Mouse (Mus musculus) urinary bladder, postnatal 36 days (tissue): ENCODE measurements around the gene Sbno2.
A peak's percentile ranks its signal among the peaks of the same experiment; 100 is the strongest.
"Not testable (repeated sequence)": the region's sequence is repeated elsewhere in the genome, so short reads cannot be mapped to it uniquely, and the experiment has no call there.

Experiments used
- DNase-seq, 2 experiments: peaks; one replicate each; pipeline ENCODE4 v3.0.0; 2022; ENCODE audit warnings: low spot score in 2 of 2, mixed read lengths in 1 of 2

Sbno2 gene

GRCm38 (mm10) chr10:80057683-80058326 is 47.6 kb downstream of the Sbno2 start:
- no peak for DNase-seq

DNA sequence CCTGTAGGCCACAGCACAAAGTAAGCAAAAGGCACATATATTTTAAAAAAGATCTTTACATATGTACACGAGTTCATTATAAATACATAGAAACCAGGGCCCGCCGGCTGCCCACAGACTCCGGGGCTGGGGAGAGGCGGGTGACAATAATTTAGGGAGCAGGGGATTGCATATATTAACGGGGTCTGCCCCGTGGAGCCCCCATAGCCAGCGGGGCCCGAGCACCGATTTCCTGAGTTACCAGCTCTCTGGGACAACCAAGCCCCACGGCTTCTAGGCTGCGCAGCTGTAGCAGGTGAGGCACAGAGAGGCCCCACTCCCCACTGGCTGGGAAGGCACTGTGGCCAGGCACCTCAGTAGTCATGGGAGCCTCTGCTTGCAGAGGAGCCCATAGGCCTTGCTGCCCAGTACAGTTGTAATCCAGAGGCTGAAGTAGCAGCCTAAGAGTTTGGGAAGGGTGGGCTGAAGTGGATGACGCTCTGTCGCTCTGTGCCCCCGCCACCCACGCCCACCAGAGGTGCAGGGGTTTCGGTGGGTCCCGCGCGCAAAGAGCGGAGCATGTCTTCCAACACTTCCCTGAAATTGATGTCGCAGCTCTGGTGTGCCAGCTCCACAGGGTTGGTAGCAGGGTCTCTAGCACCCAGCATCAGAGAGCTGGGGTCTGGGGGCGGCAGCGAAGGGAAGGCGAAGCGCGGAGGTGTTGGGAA is 48.2 kb downstream of the Sbno2 start:
- DNase-seq = no peak

GRCm38 (mm10) chr10:80056506-80056905 is 48.9 kb downstream of the Sbno2 start:
- DNase-seq = no peak

GRCm38 (mm10) chr10:80055891-80056290 is 49.5 kb downstream of the Sbno2 start:
- DNase-seq = no peak

DNA sequence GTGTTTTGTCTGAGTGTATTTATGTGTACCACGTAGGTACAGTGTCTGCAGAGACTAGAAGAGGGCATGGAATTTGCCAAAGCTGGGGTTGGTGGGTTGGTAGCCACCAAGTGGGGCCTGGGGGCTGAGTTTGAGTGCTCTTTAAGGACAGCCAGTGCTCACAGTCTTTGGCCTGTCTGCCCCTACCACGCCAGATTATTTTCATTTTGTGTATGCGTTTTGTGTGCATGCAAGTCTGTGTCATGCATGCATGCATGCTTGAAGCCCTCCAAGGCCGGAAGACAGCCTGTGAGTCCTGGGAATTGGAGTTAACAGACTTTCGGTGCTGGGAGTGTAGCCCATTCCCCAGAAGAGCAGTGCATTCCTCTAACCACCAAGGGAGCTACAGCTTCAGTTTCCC is 50.0 kb downstream of the Sbno2 start:
- no peak for DNase-seq

GRCm38 (mm10) chr10:80054911-80055310 is 50.5 kb downstream of the Sbno2 start:
- not testable (repeated sequence) for DNase-seq

DNA sequence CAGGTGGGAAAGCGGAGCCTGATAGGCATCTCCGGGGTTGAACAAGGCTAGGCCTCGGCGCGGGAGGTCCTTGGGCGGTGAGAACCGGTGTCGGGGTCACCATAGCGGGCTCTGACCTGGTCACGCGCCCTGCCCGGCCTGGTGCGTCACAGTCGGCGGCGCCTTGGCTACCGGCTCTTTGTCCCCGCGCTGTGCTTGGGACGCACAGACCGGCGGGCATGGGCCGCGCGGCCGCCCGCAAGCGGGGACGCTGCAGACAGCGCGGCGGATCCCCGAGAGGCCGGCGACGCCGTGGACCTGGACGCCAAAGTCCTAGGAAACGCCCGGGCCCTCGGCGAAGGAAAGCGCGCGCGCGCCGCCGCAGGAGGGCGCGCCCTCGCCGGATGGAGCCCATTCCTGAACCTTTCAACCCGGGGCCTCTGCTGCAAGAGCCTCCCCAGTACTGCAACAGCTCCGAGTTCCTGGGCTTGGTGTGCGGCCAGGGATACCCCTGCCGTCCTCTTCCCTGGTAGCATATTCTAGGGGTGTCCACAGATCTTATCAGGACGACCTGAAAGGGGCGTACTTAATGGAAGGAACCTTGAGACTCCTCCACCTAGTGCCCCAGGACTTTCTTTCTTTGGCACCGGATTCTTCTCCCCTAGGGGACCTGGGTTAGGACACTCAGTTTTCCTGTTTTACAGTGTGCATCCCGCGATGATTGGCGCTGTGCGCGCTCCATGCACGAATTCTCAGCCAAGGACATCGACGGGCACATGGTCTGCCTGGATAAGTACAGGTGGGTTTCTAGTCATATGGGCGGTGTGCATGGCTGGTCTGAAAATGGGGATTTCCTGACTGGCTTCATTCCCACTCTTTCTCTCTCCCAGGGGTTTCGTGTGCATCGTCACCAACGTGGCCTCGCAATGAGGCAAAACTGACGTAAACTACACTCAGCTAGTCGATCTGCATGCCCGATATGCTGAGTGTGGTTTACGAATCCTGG is 51.2 kb downstream of the Sbno2 start:
- peak; percentile 45 to 75 for DNase-seq

- DNase-seq = peak; percentile 99 to 100
Observed at GRCm38 (mm10) chr10:80053259-80053780, 52.1 kb downstream of the Sbno2 start.

DNA sequence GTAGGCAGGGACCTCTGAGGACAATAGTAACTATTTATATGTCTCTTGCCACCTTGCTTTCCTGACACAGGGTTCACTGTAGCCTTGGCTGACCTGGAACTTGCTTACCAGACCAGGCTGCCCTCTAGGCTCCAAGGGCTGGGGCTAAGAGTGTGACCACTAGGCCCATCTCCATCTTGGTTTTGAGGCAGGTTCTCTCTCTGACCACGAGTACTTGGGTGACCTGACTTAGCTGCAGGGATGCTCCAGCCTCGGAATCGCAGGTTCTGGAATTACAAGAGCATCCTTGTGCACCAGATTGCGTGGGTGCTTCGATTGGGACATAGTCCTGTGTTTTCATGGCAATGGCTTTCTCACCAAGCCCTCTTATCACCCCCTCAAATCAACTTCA is 53.0 kb downstream of the Sbno2 start:
- DNase-seq = no peak

- DNase-seq = peak in 1 of 2 experiments; percentile 76
Observed at GRCm38 (mm10) chr10:80051618-80052373, 53.6 kb downstream of the Sbno2 start.

DNA sequence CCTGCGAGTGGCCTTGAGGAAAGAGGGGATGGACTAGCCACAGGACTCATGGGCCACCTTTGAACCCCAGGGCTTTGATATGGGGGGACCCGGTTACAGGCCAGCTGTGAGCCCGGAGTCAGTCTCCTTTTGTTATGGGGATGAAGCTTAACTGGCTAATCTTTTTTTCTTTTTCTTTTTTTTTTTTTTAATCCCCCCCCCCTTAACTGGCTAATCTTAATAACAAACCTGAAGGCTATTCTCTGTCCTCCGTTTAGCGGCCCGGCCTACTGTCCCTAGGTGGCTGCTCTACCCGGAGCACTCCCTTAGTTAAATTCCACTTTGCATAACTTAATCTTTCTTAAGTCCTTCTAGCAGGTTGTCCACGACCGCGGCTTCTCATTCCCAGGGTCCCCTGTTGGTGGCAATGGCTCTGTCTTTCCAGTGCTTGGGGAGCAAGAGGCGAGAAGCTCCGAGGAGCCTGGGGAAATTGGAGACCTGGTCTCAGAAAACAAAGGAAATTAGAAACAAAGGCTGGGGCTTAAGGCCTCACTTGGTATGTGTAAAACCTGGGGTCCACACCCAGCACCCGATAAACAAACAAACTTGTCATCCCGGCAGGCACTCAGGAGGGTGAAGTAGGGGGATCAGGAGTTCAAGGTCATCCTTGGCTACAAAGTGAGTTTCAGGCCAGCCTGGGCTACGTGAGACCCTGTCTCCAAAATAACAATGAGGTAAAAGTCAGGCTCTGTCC is 54.3 kb downstream of the Sbno2 start:
- no peak for DNase-seq

GRCm38 (mm10) chr10:80050244-80050643 is 55.1 kb downstream of the Sbno2 start:
- DNase-seq = no peak

GRCm38 (mm10) chr10:80048834-80049233 is 56.5 kb downstream of the Sbno2 start:
- DNase-seq = no peak

GRCm38 (mm10) chr10:80048396-80048795 is 57.0 kb downstream of the Sbno2 start:
- no peak for DNase-seq

- no peak for DNase-seq
Observed at GRCm38 (mm10) chr10:80047041-80047565, 58.3 kb downstream of the Sbno2 start, which contains the start of gene Gpx4. Gene Gpx4, plus strand, starts transcription at chr10:80047166.

DNA sequence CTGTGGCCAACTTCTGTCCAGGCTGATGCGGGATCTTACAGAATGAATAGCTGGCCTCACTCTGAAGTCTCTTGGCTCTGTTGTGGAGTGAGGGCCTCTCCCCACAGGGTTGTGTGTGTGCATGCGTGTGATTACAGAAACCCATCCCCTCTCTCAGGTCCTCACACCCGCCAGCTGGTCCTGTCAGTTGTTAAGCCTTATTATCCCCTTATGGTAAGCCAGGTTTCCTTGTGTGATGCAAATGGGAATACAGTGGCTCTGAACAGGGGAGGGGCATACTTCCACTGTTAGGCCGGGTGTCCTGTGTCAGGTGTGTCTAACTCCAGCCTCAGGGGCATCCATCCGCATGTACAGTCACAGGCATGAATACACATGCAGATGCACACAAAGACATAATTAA is 59.6 kb downstream of the Sbno2 start:
- no peak for DNase-seq

DNA sequence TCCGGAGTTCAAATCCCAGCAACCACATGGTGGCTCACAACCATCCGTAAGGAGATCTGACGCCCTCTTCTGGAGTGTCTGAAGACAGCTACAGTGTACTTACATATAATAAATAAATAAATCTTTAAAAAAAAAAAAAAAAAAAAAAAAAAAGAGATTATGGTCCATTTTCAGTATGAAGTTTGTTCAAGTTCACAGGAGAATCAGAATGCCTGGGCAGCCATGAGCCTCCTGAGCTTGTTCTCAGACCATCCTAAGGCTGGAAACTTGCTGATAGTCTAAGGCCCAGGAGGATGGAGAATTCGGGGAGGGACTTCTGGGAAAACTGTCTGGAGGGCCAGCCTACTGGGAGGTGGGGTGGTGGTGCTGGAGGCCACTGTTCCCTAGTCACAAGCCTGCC is 60.0 kb downstream of the Sbno2 start:
- DNase-seq = not testable (repeated sequence)

DNA sequence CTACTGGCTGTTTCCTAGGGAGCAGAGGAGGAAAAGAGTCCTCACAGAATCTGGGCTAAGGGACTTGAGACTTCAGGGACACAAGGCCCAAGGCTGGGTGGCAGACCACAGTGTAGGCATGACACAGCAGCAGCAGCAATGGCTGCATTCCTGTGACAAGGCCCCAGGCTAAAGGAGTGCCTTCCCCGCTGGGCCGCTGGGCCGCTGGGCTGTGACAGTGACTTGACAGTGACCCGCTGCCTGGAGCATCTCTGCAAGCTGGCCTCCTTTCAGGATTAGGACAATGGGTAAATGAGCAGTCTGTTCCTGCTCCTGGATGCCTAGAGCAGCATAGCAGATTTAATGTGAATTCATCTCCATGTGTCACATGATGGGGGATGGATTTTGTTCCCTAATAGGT is 61.3 kb downstream of the Sbno2 start:
- no peak for DNase-seq

DNA sequence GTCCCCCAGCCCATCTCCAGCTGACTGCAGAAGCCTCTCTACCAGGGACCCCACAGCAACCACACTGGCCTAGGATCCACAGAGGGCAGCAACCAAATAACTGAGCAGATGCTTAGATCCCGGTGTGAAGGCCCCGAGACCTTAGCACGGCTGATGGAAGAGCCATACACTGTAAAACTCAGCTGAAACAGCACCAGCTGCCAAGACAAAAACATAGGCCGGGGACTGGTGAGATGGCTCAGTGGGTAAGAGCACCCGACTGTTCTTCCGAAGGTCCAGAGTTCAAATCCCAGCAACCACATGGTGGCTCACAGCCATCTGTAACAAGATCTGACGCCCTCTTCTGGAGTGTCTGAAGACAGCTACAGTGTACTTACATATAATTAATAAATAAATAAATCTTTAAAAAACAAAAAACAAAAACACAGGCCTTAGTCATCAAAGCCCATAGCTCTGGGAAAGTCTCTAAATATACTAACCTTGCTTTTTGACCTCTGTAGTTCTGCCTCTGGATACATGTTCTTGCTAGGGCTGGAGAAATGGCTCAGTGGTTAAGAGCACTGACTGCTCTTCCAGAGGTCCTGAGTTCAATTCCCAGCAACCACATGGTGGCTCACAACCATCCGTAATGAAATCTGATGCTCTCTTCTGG is 63.8 kb downstream of the Sbno2 start:
- DNase-seq = not testable (repeated sequence)

GRCm38 (mm10) chr10:80039559-80039979 is 65.8 kb downstream of the Sbno2 start, which contains the start of gene Polr2e:
Gene Polr2e, minus strand, starts transcription at chr10:80039795.
- peak; percentile 97 for DNase-seq
